Mouse (Mus musculus): ENCODE data around the gene Plekhg5.
A peak's percentile ranks its signal among the peaks of the same experiment; 100 is the strongest.

The Plekhg5 gene

GRCm38 (mm10) chr4:152125161-152126025 lies 53.1 kb downstream of the Plekhg5 start:
- no peak for DNase-seq (ENCODE audit: low read depth)

- DNase-seq (ENCODE audit: low read depth) = no peak
These were observed 54.0 kb downstream of the Plekhg5 start for GRCm38 (mm10) chr4:152126026-152126920.

GRCm38 (mm10) chr4:152127884-152128283 lies 55.6 kb downstream of the Plekhg5 start:
- no peak for DNase-seq (ENCODE audit: low read depth)

GRCm38 (mm10) chr4:152128784-152129183 lies 56.5 kb downstream of the Plekhg5 start:
- DNase-seq (ENCODE audit: low read depth) = no peak

GRCm38 (mm10) chr4:152129395-152129930 lies 57.2 kb downstream of the Plekhg5 start:
- no peak for DNase-seq (ENCODE audit: low read depth)

GRCm38 (mm10) chr4:152130771-152131653 lies 58.7 kb downstream of the Plekhg5 start:
- DNase-seq (ENCODE audit: low read depth) = no peak

GRCm38 (mm10) chr4:152131809-152132771 lies 59.8 kb downstream of the Plekhg5 start:
- DNase-seq (ENCODE audit: low read depth) = no peak

GRCm38 (mm10) chr4:152132772-152133169 lies 60.5 kb downstream of the Plekhg5 start:
- no peak for DNase-seq (ENCODE audit: low read depth)

GRCm38 (mm10) chr4:152133213-152133612 lies 60.9 kb downstream of the Plekhg5 start:
- no peak for DNase-seq (ENCODE audit: low read depth)

- peak; percentile 62 for DNase-seq (ENCODE audit: low read depth)
These were observed 62.2 kb downstream of the Plekhg5 start for GRCm38 (mm10) chr4:152134507-152134906.

GRCm38 (mm10) chr4:152135363-152135762 lies 63.1 kb downstream of the Plekhg5 start:
- DNase-seq (ENCODE audit: low read depth) = no peak

GRCm38 (mm10) chr4:152136112-152136875 lies 64.0 kb downstream of the Plekhg5 start:
- no peak for DNase-seq (ENCODE audit: low read depth)

- DNase-seq (ENCODE audit: low read depth) = no peak
These were observed 64.6 kb downstream of the Plekhg5 start for GRCm38 (mm10) chr4:152136876-152137250.

GRCm38 (mm10) chr4:152138497-152139260 lies 66.4 kb downstream of the Plekhg5 start:
- peak; percentile 70 for DNase-seq (ENCODE audit: low read depth)

GRCm38 (mm10) chr4:152140441-152140840 lies 68.1 kb downstream of the Plekhg5 start:
- DNase-seq (ENCODE audit: low read depth) = no peak

GRCm38 (mm10) chr4:152141521-152142135 lies 69.3 kb downstream of the Plekhg5 start:
- DNase-seq (ENCODE audit: low read depth) = no peak

- DNase-seq (ENCODE audit: low read depth) = no peak
These were observed 71.3 kb downstream of the Plekhg5 start for GRCm38 (mm10) chr4:152143632-152144031.

- no peak for DNase-seq (ENCODE audit: low read depth)
These were observed 73.2 kb downstream of the Plekhg5 start for GRCm38 (mm10) chr4:152145473-152145872.

All from c-Kit-positive CD71-positive TER-119-negative erythroid progenitor cells, embryonic 14.5 days (primary cell).